Mouse (Mus musculus) ovary, postnatal 10 days (tissue): ENCODE measurements around the gene B230118H07Rik.

Experiments used
- DNase-seq: peaks from one replicate; pipeline ENCODE4 v3.0.0; 2022; ENCODE audit warnings: low spot score

Gene B230118H07Rik

DNA sequence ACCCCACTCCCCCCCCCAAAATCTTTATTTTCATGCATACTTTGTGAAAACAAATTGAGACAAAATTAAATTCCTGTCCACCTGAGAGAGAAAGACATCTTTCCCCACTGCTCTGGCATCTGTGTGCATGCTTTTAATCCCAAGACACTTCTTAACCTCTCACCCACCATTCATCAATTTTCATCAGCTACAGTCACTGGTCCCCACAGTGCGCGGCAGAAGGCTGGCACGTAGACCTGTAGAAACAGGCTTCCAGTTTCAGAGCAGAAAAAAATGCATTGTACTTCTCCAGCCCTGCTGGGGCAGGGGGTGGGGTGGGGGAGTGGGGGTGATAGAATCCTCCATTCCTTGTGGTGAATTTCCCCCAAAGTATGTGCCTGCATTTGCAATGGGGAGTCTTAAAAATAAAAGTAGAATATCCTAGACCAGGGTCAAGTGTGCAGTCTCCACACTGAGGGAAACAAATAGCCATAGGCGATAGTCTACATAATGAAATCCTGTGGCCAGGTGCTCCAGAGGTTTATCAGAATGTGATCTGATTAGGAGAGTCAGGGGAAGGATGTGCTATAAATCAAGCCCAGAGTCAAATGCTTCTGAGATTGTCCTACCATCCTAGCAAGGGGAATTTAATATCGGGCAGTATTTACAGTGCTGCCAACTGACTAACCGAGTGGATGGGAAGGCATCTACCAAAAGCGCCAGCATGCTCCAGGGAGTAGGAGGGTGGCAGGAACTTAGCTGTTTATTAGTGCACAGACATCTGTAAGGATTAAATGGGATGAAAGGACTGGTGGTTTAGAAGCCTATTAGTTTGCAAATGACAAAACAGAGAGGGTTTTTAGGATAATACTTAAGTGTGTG lies 10.1 kb downstream of the B230118H07Rik start:
- no peak for DNase-seq

- DNase-seq = peak; percentile 45
These were observed 20.8 kb downstream of the B230118H07Rik start for GRCm38 (mm10) chr2:101628297-101629236.

DNA sequence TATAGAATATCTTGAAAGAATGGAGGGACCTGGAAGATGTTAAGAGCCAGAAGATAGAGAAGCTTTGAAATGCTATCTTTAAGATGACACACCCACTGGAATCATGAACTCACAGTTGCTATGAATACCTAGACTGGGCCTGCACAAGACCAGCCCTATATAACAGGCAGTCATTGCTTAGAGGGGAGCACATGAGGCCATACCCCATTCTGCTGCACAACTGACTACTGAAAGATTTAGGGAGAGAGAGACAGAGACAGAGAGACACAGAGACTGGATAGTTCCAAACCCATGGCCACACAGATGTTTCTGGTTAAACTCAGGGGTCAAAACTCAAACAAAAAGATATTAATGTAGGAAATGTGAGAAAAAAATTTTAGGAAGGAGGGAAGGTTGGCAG lies 22.1 kb downstream of the B230118H07Rik start:
- no peak for DNase-seq

GRCm38 (mm10) chr2:101624526-101624925 lies 24.8 kb downstream of the B230118H07Rik start, which contains the start of gene Rag2:
Gene Rag2, plus strand, starts transcription at chr2:101624718.
- DNase-seq = no peak

DNA sequence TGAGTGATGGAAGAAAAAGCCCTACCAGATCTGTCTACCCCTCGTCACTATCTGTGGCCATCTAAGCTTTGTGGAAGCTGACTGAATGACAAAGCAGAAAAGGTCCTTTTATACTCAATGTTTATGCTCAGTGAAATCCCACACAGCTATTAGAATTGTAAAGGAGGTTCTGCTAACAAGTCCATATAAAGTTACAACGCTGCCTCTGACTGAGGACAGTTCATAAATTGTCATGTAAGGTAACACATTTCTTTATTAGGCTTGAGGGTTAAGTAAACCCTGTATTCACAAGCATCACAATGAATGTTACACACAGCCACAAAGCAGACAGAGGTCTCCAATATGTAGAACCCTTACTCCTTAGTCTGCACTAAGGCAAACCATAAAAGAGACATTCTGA lies 25.3 kb downstream of the B230118H07Rik start:
- no peak for DNase-seq

DNA sequence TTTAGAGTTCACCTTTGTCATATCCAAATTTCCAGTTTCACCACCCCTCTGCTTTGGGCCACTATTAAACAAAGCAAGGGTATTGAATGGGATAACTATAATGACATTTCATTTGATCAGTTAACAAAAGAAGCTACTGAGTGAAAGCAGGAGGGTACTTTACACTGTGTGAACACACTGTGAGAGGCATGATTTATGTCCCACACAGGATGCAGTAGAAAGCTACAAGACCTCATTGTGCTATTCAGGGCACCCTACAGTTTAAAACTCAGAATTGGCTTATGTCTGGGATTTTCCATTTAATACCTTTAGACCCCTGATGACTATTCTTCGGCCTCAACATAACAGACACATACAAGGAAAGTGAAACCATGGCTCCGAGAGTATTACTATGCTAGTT lies 26.3 kb downstream of the B230118H07Rik start:
- DNase-seq = no peak

- DNase-seq = no peak
These were observed 27.7 kb downstream of the B230118H07Rik start for GRCm38 (mm10) chr2:101621611-101622010.

- DNase-seq = no peak
These were observed 28.4 kb downstream of the B230118H07Rik start for GRCm38 (mm10) chr2:101620899-101621298.

- DNase-seq = no peak
These were observed 31.0 kb downstream of the B230118H07Rik start for GRCm38 (mm10) chr2:101618373-101618772.

- no peak for DNase-seq
These were observed 33.6 kb downstream of the B230118H07Rik start for GRCm38 (mm10) chr2:101615464-101616305.

- no peak for DNase-seq
These were observed 38.5 kb downstream of the B230118H07Rik start for GRCm38 (mm10) chr2:101610861-101611260.

DNA sequence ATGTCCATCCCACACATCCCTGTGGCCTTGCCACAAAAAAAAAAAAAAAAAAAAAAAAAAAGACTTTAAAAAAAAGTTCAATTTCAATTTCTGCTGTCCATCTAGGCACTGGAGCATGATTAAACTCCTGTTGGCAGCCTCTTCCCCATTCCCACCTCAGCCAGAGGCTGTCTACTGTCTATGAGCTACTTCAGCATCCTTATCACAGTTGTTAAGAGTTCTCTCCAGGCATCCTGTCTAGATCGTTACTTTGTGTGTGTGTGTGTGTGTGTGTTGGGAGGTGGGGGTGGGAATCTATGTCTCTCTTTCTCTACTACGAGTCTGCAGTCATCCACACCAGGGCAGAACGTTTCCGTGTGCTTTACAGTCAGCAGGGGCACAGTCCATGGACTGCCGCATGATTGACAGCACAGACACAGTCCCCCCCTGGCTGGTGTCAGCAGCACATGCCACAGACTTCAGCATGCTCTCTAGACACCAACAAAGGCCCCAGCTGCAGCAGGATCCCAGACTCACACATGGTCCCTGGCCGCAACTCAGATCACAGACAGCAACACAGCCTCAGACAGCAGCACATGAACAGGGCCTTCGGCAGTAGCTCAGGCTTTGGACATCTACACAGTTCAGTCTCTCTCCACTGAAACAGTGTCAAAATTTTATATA lies 41.0 kb downstream of the B230118H07Rik start:
- DNase-seq = no peak

DNA sequence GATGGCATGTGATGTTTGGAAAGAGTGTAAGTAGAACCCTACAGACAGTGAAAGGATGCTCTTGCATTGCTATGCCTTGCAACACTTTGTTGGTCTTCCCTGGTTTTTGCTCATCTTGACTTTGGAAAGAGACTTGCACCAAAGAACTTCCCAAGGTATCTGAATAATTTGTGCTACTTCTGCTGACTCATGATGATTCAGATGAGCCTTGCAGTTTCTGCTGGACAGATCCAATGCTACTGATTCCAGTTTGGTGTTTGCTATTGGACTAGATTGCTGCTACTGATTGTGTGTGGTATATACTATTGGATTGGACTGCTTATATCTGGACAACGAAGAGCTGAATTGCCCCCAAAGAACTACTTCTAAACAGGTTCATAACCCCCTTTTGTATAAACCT lies 46.2 kb downstream of the B230118H07Rik start:
- no peak for DNase-seq

GRCm38 (mm10) chr2:101600703-101601102 lies 48.6 kb downstream of the B230118H07Rik start:
- no peak for DNase-seq

DNA sequence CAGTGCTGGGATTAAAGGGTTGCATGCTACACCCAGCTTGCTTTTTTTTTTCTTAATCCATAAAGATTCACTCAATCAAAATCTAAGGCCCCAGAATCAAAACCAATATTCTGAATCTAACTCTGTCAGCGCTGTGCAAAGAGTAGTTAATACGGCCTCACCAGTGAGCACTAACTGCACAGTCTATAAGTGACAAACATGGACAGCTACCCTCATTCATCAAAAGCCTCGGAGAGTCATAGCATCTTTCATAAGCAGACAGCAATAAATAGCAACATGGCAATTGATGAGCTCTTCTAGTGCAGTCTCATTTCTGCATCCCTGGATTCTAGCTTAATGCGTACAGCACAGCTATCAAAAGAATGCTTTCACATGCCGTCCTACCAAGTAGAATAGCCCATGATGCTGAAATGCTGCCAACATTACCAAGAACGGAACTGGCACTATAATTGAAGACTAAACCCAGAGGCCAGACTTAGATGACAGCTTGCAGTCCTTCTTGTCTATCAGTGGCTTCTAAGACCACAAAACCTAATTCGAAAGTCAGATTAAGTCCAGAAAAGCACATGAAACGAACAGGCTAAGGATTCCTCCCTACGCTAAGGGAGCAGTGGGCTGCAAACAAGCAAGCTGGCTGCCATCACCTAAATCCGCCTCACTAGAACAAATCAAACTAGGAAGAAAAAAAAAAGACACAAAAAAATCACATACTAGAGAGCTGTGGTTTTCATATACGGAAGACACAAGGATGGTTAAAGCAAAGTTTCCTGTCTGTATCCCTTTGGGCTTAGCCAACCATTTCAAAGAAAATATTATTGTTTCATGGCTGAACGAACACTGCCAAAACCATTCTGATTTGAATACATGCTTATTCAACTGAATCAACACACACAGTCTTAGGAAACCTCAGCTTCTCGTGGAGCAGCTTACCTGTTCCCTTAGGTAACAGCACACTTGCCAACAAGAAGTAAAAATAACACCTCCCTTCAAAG lies 50.8 kb downstream of the B230118H07Rik start:
- no peak for DNase-seq

DNA sequence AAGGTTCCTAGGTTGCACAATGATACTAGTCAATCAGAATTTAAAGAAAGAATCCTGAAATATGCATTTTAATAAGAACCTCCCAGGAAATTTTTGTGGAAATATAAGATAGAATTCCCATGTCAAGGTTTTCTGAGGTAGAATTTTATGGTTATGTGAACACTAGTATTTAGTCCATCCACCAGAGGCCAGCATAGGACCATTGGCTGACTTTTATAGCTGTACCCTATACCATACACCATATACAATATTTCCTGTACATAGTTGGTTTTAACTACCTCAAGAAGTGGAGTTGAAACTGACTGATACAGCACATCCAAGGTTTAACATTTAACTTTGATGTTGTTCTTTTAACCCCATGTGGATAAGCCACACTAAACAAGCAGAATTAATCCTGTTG lies 52.1 kb downstream of the B230118H07Rik start:
- no peak for DNase-seq

DNA sequence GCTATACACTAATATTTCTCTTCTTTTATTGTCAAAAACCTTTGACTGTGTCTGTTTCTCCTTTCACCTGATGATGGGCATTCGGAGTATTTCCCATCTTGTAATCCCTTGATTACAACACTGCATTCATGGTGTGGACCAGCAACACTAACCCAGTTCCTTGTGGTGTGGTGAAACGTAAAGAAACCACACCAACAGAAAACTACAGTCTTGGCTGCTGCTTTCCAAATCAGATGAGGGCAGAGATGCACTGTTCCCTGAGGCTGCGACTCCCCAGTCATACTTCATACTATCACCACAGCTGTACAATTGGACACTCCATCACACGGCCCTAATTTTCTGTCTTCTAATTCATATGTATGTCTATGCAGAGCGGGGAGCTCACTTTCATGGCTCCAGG lies 54.7 kb downstream of the B230118H07Rik start:
- no peak for DNase-seq

DNA sequence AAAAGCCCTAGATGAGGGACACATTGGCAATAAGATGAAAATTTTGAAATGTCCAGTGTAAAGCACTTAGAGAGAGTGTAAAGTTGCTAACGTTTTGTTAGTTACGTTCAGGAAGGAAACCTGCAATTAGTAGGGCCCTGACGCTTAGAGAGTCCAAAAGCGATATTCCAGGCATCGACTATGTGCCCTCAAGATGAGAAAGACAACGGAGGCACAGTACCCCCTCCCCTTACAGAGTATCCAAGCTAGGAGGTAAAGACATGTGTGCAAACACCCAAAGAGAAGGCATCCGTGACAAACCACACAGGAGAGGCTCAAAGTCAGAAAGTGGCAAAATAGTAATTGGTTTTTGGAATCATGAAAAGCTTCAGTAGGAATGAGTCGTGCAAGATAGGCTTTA lies 56.4 kb downstream of the B230118H07Rik start:
- DNase-seq = no peak

DNA sequence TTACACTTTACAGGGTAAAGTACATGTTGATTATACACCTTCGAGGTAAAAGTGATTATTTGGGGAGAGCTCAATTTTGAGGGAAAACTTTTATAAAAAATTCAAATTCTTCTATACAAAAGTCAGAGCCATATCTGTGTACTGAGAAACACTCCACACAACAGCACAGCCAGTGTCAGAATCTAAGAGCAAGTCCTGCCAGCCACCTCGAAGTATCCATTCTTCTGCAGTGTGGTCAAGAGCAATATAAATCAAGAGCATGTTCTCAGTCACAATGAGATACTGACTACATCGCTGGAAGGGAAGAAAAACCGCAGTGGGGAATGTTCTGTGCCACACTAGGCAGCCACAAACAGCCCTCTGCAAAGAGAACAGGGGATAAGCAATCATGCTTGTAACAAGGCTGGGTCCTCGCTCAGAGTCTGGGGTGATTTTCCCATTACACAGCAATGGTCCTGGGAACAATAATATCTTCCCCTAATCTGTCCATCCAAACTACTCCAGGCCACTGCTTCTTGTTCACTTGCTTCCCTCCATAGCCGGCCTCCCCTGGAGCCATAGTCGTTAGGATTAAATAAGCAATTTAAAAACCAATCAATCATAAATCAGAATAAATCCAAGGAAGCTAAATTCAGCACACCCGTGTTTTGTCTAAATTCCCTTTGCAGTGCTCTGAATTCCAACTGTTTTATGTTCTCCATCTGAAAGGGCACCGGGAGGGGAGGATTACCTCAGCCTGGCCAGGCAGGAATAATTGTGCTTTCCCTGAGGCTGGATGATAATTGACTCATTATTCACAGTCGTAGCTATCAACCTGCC lies 57.1 kb downstream of the B230118H07Rik start:
- no peak for DNase-seq
